10 mouse cellular contexts compared by ENCODE assay signal in genomic region chr2:153032973-153033372, GRCm38 (mm10). TPM values are rescaled to one million over a fixed set of nuclear protein-coding genes. Genes with fewer than 3 reads are reported as not detected.
A peak's percentile ranks its signal among the peaks of the same experiment; 100 is the strongest.
DNase-seq lines count a peak whose midpoint lies in the region; ATAC-seq and TF ChIP-seq lines count a peak whose summit lies in the region.
"Had no signal": no experiment of that assay in that cellular context is flagged by ENCODE, and none has a peak within 500 bp of the region (broad histone marks: within the 10 kb centered on the region; RNA-seq: fewer than 3 reads in every experiment).

No protein-coding gene starts in this region.

- no peak for TF ChIP-seq CTCF in midbrain, postnatal 0 days (IDR thresholded peaks at IDR 0.05)

- H3K27ac ChIP-seq in hindbrain, embryonic 11.5 days (ENCODE audit: low read depth, low read length): no peak overlapping the region
- H3K27ac ChIP-seq in midbrain, postnatal 0 days (ENCODE audit: low read depth, low read length): 0 out of 2 replicates have a peak overlapping the region, but pooled peaks have one; percentile 88

- peaks cover 21% of the 10 kb centered on the region for H3K27me3 ChIP-seq in hindbrain, embryonic 11.5 days (ENCODE audit: control insufficient read depth, insufficient read depth, low read length)
- no peaks in the 10 kb centered on the region for H3K27me3 ChIP-seq in midbrain, postnatal 0 days (ENCODE audit: insufficient read depth, low read length)

- intact Hi-C loops in heart, postnatal 10 days (cut with DNase I): no loop called here

- H3K36me3 ChIP-seq in hindbrain, embryonic 11.5 days (ENCODE audit: control insufficient read depth, insufficient read depth, low read length): no peaks in the 10 kb centered on the region
- H3K36me3 ChIP-seq in midbrain, postnatal 0 days (ENCODE audit: insufficient read depth, low read length): no peaks in the 10 kb centered on the region

- 0 out of 2 replicates have a peak, but pooled peaks cover 4% of the 10 kb centered on the region for H3K4me1 ChIP-seq in hindbrain, embryonic 11.5 days (replicated peaks; ENCODE audit: control insufficient read depth, insufficient read depth, low read length)
- peaks cover 21% of the 10 kb centered on the region; the same call in 1 of the 2 replicates for H3K4me1 ChIP-seq in midbrain, postnatal 0 days (ENCODE audit: insufficient read depth, low read length)

- WGBS in hindbrain, embryonic 11.5 days: 21% methylated on average over 4 of the region's 4 CpGs
- 8% methylated on average over 4 of the region's 4 CpGs for WGBS in midbrain, postnatal 0 days

- peak overlapping the region; percentile 58; the same call in 1 of the 2 replicates for H3K9ac ChIP-seq in hindbrain, embryonic 11.5 days (ENCODE audit: low read depth, low read length)
- peak overlapping the region; percentile 73 for H3K9ac ChIP-seq in midbrain, postnatal 0 days (replicated peaks; ENCODE audit: low read length, poor library complexity, severe bottlenecking)

- 0 out of 2 replicates have a peak, but pooled peaks have one; percentile 7 for ATAC-seq in frontal cortex, adult (ENCODE audit: low TSS enrichment)
- no peak for ATAC-seq in hindbrain, embryonic 11.5 days (ENCODE audit: low FRiP score)
- ATAC-seq in midbrain, postnatal 0 days (ENCODE audit: low FRiP score): no peak

- peak overlapping the region; percentile 79 for H3K4me2 ChIP-seq in hindbrain, embryonic 11.5 days (replicated peaks; ENCODE audit: low read depth, low read length)
- H3K4me2 ChIP-seq in midbrain, postnatal 0 days (ENCODE audit: low read depth, low read length, poor library complexity, severe bottlenecking): peak overlapping the region; percentile 84

- H3K9me3 ChIP-seq in hindbrain, embryonic 11.5 days (ENCODE audit: control insufficient read depth, low read length): no peaks in the 10 kb centered on the region
- H3K9me3 ChIP-seq in midbrain, postnatal 0 days (ENCODE audit: low read length): no peaks in the 10 kb centered on the region

- H3K4me3 ChIP-seq in hindbrain, embryonic 11.5 days (ENCODE audit: low read depth, low read length): peak overlapping the region; percentile 55
- H3K4me3 ChIP-seq in midbrain, postnatal 0 days (ENCODE audit: low read depth, low read length): peak overlapping the region; percentile 72

- DNase-seq in frontal cortex, postnatal 10 days (ENCODE audit: low spot score in 2 of 2): no peak
- peak; percentile 61 to 66 for DNase-seq in cerebellum, postnatal 14 days
- no peak for DNase-seq in hindbrain, embryonic 11.5 days (ENCODE audit: low spot score)
- peak; percentile 44 for DNase-seq in midbrain, postnatal 0 days (ENCODE audit: low spot score)
- DNase-seq in heart, postnatal 10 days: no peak
- DNase-seq in right cerebral cortex, adult 18-20 months: no peak
- DNase-seq in right cerebral cortex, adult 2 months (ENCODE audit: low spot score in 2 of 2): no peak

RNA-seq across cellular contexts. Expression of gene Xkr7, which starts 1.3 kb away (rescaled TPM):
- polyA plus RNA-seq in hindbrain, embryonic 11.5 days (2014; fragmentation: Nextera tagmentation; extraction: Ambion mirVana): 0.45 and 0.81 TPM in 2 replicates
- 34.0 and 35.5 TPM in 2 replicates for total RNA-seq in midbrain, postnatal 0 days (2014; rRNA removed)
- polyA plus RNA-seq in midbrain, postnatal 0 days (2015; fragmentation: Nextera tagmentation; extraction: Ambion mirVana): 1.1 and 1.4 TPM in 2 replicates
- total RNA-seq in heart, postnatal 10 days (2021): not detected
- polyA plus RNA-seq: C2C12; liver, embryonic 11.5 days had no signal

RNA-seq across cellular contexts. Expression of gene Pdrg1, which starts 17.7 kb away (rescaled TPM):
- 71.1 and 96.5 TPM in 2 replicates for polyA plus RNA-seq in hindbrain, embryonic 11.5 days (2014; fragmentation: Nextera tagmentation; extraction: Ambion mirVana)
- 54.5 and 60.7 TPM in 2 replicates for total RNA-seq in midbrain, postnatal 0 days (2014; rRNA removed)
- 240 and 249 TPM in 2 replicates for polyA plus RNA-seq in midbrain, postnatal 0 days (2015; fragmentation: Nextera tagmentation; extraction: Ambion mirVana)
- total RNA-seq in heart, postnatal 10 days (2021): 10 to 100 TPM; 74.9 to 81.3 TPM

RNA-seq across cellular contexts. Expression of gene Ccm2l, which starts 32.8 kb away (rescaled TPM):
- 2.1 and 2.2 TPM in 2 replicates for polyA plus RNA-seq in hindbrain, embryonic 11.5 days (2014; fragmentation: Nextera tagmentation; extraction: Ambion mirVana)
- total RNA-seq in midbrain, postnatal 0 days (2014; rRNA removed): 4.5 and 7.0 TPM in 2 replicates
- polyA plus RNA-seq in midbrain, postnatal 0 days (2015; fragmentation: Nextera tagmentation; extraction: Ambion mirVana): 1.1 and 1.3 TPM in 2 replicates
- total RNA-seq in heart, postnatal 10 days (2021): 10 to 100 TPM; 26.9 to 29.1 TPM
- polyA plus RNA-seq: C2C12 had no signal

Comparison
In these comparisons a context has a peak if more than half of its experiments do, and no peak if none do; other contexts are left out.
1. DNase-seq: peak in cerebellum, postnatal 14 days (2 of 2) and midbrain, postnatal 0 days (single experiment); none in frontal cortex, postnatal 10 days (0 of 2), hindbrain, embryonic 11.5 days (single experiment), heart, postnatal 10 days (0 of 2), right cerebral cortex, adult 18-20 months (single experiment) and right cerebral cortex, adult 2 months (0 of 2).
2. RNA of gene Xkr7, which starts 1.3 kb away (total RNA-seq): 34.0 to 35.5 TPM in midbrain, postnatal 0 days; not detected in heart, postnatal 10 days; every median in the first group is over 10 times any median in the second.